Mouse (Mus musculus) MEL (cell line): ENCODE data around the gene Rbms2.

Experiments used
- CTCF ChIP-seq, 3 experiments: IDR thresholded peaks in 2 of 3; conservative IDR thresholded peaks in 1 of 3; 2 replicates each; pipeline ENCODE4 v1.5.1; 2011 to 2012; ENCODE audit warnings: low read length in 3 of 3, low read depth in 2 of 3, mild to moderate bottlenecking in 2 of 3, improper control_type of control experiment in 1 of 3, inconsistent platforms in 1 of 3, mixed read lengths in 1 of 3, moderate library complexity in 1 of 3; ENCODE audit not compliant: control insufficient read depth in 1 of 3, insufficient read depth in 1 of 3, poor library complexity in 1 of 3, severe bottlenecking in 1 of 3
- GATA1 ChIP-seq: IDR thresholded peaks from 2 replicates; pipeline ENCODE4 v1.6.1; 2011; ENCODE audit warnings: low read depth, low read length, improper control_type of control experiment
- MAZ ChIP-seq: IDR thresholded peaks from 2 replicates; pipeline ENCODE4 v1.6.1; 2012; ENCODE audit warnings: low read depth, mild to moderate bottlenecking, inconsistent platforms, low read length, improper control_type of control experiment
- NRF1 ChIP-seq: IDR thresholded peaks from 2 replicates; pipeline ENCODE4 v1.6.1; 2014; ENCODE audit warnings: low read depth, mild to moderate bottlenecking, inconsistent platforms, low read length, improper control_type of control experiment, moderate library complexity; ENCODE audit not compliant: poor library complexity, insufficient read depth, severe bottlenecking
- POLR2AphosphoS2 ChIP-seq: IDR thresholded peaks from 2 replicates; pipeline ENCODE4 v1.6.1; 2011; ENCODE audit warnings: low read length, improper control_type of control experiment
- RCOR1 ChIP-seq: IDR thresholded peaks from 2 replicates; pipeline ENCODE4 v1.6.1; 2012; ENCODE audit warnings: low read depth, mild to moderate bottlenecking, inconsistent platforms, low read length, improper control_type of control experiment
- SIN3A ChIP-seq: IDR thresholded peaks from 2 replicates; pipeline ENCODE4 v1.6.1; 2012; ENCODE audit warnings: low read length, improper control_type of control experiment, inconsistent platforms
- UBTF ChIP-seq: IDR thresholded peaks from 2 replicates; pipeline ENCODE4 v1.6.1; 2012; ENCODE audit warnings: low read depth, mild to moderate bottlenecking, inconsistent platforms, low read length, improper control_type of control experiment, moderate library complexity, borderline replicate concordance; ENCODE audit not compliant: insufficient read depth

- no peak for TF ChIP-seq NRF1
- peak; percentile 36; the same call in 1 of the 2 replicates for TF ChIP-seq SIN3A
- no peak for TF ChIP-seq CTCF (IDR thresholded peaks at IDR 0.05 in 2 of 3, conservative IDR thresholded peaks at IDR 0.05 in 1 of 3; ENCODE audit: control insufficient read depth in 1 of 3, insufficient read depth in 1 of 3, low read depth in 2 of 3, low read length in 3 of 3, poor library complexity in 1 of 3, severe bottlenecking in 1 of 3)
- no peak for TF ChIP-seq RCOR1
- TF ChIP-seq GATA1, result no peak
- TF ChIP-seq MAZ, result no peak
- TF ChIP-seq UBTF, result no peak
- no peak for TF ChIP-seq POLR2AphosphoS2
Observed at GRCm38 (mm10) chr10:128083688-128084087, 96.4 kb downstream of the Rbms2 start.
